Mouse (Mus musculus) MEL (cell line): ENCODE measurements around the gene Slc1a7. TPM values are rescaled to one million over a fixed set of nuclear protein-coding genes. Genes with fewer than 3 reads are reported as not detected.

Source experiments
- DNase-seq: peaks from one replicate; pipeline ENCODE4 v3.0.0; 2011; ENCODE audit warnings: low read depth, low spot score
- H3K27ac ChIP-seq: 2 replicates; pipeline ENCODE4 v1.5.1; 2012; ENCODE audit warnings: low read depth, mild to moderate bottlenecking, control low read depth, low read length, moderate library complexity; ENCODE audit not compliant: control insufficient read depth
- H3K27me3 ChIP-seq, 2 experiments: fragments of 150-350 bp in 1 of 2; sonication (generic) in 1 of 2; 2 replicates each; pipeline ENCODE4 v1.6.1; 2012; ENCODE audit warnings: low read length in 2 of 2, mild to moderate bottlenecking in 2 of 2, improper control_type of control experiment in 1 of 2, moderate library complexity in 1 of 2; ENCODE audit not compliant: insufficient read depth in 2 of 2, control insufficient read depth in 1 of 2
- H3K36me3 ChIP-seq, 2 experiments: 2 replicates each; pipeline ENCODE4 v1.6.1; 2012 to 2014; ENCODE audit warnings: low read length in 2 of 2, improper control_type of control experiment in 1 of 2, inconsistent platforms in 1 of 2, mild to moderate bottlenecking in 1 of 2; ENCODE audit not compliant: insufficient read depth in 2 of 2, control insufficient read depth in 1 of 2
- H3K4me1 ChIP-seq, 2 experiments: fragments of 150-350 bp in 1 of 2; sonication (generic) in 1 of 2; 2 replicates each; pipeline ENCODE4 v1.6.1; 2012; ENCODE audit warnings: low read length in 2 of 2, improper control_type of control experiment in 1 of 2, mild to moderate bottlenecking in 1 of 2; ENCODE audit not compliant: insufficient read depth in 2 of 2, control insufficient read depth in 1 of 2
- H3K4me3 ChIP-seq, 2 experiments: fragments of 150-350 bp in 1 of 2; sonication (generic) in 1 of 2; 2 replicates each; pipeline ENCODE4 v1.5.1; 2012; ENCODE audit warnings: low read depth in 2 of 2, low read length in 2 of 2, mild to moderate bottlenecking in 2 of 2, moderate library complexity in 2 of 2, control low read depth in 1 of 2, improper control_type of control experiment in 1 of 2; ENCODE audit not compliant: control insufficient read depth in 1 of 2, insufficient read depth in 1 of 2
- H3K79me2 ChIP-seq: 2 replicates; pipeline ENCODE4 v1.6.1; 2012; ENCODE audit warnings: mild to moderate bottlenecking, low read length, moderate library complexity; ENCODE audit not compliant: control insufficient read depth, poor library complexity, insufficient read depth
- H3K9ac ChIP-seq: 2 replicates; pipeline ENCODE4 v1.6.1; 2012; ENCODE audit warnings: low read depth, mild to moderate bottlenecking, control low read depth, low read length, moderate library complexity; ENCODE audit not compliant: control insufficient read depth, poor library complexity, severe bottlenecking
- H3K9me3 ChIP-seq: fragments of 150-350 bp; sonication (generic); replicated peaks from 2 replicates; pipeline ENCODE4 v1.6.1; 2012; ENCODE audit warnings: mild to moderate bottlenecking, low read length, improper control_type of control experiment, moderate library complexity; ENCODE audit not compliant: insufficient read depth
- CHD1 ChIP-seq: IDR thresholded peaks from 2 replicates; pipeline ENCODE4 v1.6.1; 2012; ENCODE audit warnings: low read depth, mild to moderate bottlenecking, inconsistent platforms, low read length, improper control_type of control experiment
- CHD2 ChIP-seq: IDR thresholded peaks from 2 replicates; pipeline ENCODE4 v1.6.1; 2011; ENCODE audit warnings: low read length, improper control_type of control experiment
- E2F4 ChIP-seq: IDR thresholded peaks from 2 replicates; pipeline ENCODE4 v1.6.1; 2011; ENCODE audit warnings: low read depth, low read length, improper control_type of control experiment, borderline replicate concordance
- ELF1 ChIP-seq: IDR thresholded peaks from 2 replicates; pipeline ENCODE4 v1.6.1; 2014; ENCODE audit warnings: low read depth, mild to moderate bottlenecking, inconsistent platforms, low read length, improper control_type of control experiment, moderate library complexity
- GATA1 ChIP-seq: IDR thresholded peaks from 2 replicates; pipeline ENCODE4 v1.6.1; 2011; ENCODE audit warnings: low read depth, low read length, improper control_type of control experiment
- HCFC1 ChIP-seq: IDR thresholded peaks from 2 replicates; pipeline ENCODE4 v1.6.1; 2012; ENCODE audit warnings: low read depth, mild to moderate bottlenecking, inconsistent platforms, low read length, improper control_type of control experiment, moderate library complexity
- JUND ChIP-seq: IDR thresholded peaks from 2 replicates; pipeline ENCODE4 v1.6.1; 2011; ENCODE audit warnings: low read depth, mild to moderate bottlenecking, improper control_type of control experiment, low read length
- KAT2A ChIP-seq: conservative IDR thresholded peaks from 2 replicates; pipeline ENCODE4 v1.6.1; 2012; ENCODE audit warnings: low read depth, low read length, improper control_type of control experiment, inconsistent platforms
- MAFK ChIP-seq: IDR thresholded peaks from 2 replicates; pipeline ENCODE4 v1.6.1; 2011; ENCODE audit warnings: low read depth, mild to moderate bottlenecking, low read length, improper control_type of control experiment, borderline replicate concordance
- MAX ChIP-seq: IDR thresholded peaks from 2 replicates; pipeline ENCODE4 v1.6.1; 2011; ENCODE audit warnings: low read length, improper control_type of control experiment
- MAZ ChIP-seq: IDR thresholded peaks from 2 replicates; pipeline ENCODE4 v1.6.1; 2012; ENCODE audit warnings: low read depth, mild to moderate bottlenecking, inconsistent platforms, low read length, improper control_type of control experiment
- MEF2A ChIP-seq: IDR thresholded peaks from 2 replicates; pipeline ENCODE4 v1.6.1; 2014; ENCODE audit warnings: low read depth, mild to moderate bottlenecking, inconsistent platforms, low read length, improper control_type of control experiment; ENCODE audit not compliant: poor library complexity, insufficient replicate concordance, severe bottlenecking; ENCODE audit errors: extremely low read depth
- MXI1 ChIP-seq: IDR thresholded peaks from 2 replicates; pipeline ENCODE4 v1.6.1; 2011; ENCODE audit warnings: mild to moderate bottlenecking, low read depth, low read length, improper control_type of control experiment
- NELFE ChIP-seq: IDR thresholded peaks from 2 replicates; pipeline ENCODE4 v1.6.1; 2011; ENCODE audit warnings: low read depth, low read length, improper control_type of control experiment
- POLR2A ChIP-seq, 2 experiments: IDR thresholded peaks; 2 replicates each; pipeline ENCODE4 v1.6.1; 2011 to 2012; ENCODE audit warnings: low read length in 2 of 2, mild to moderate bottlenecking in 2 of 2, control low read depth in 1 of 2, improper control_type of control experiment in 1 of 2, low read depth in 1 of 2, moderate library complexity in 1 of 2; ENCODE audit not compliant: control insufficient read depth in 1 of 2, insufficient read depth in 1 of 2, poor library complexity in 1 of 2
- POLR2AphosphoS2 ChIP-seq: IDR thresholded peaks from 2 replicates; pipeline ENCODE4 v1.6.1; 2011; ENCODE audit warnings: low read length, improper control_type of control experiment
- POLR2AphosphoS5 ChIP-seq: IDR thresholded peaks from 2 replicates; pipeline ENCODE4 v1.6.1; 2012; ENCODE audit warnings: low read depth, borderline replicate concordance, mild to moderate bottlenecking, inconsistent platforms, low read length, moderate library complexity, mixed read lengths
- RAD21 ChIP-seq: IDR thresholded peaks from 2 replicates; pipeline ENCODE4 v1.6.1; 2011; ENCODE audit warnings: mild to moderate bottlenecking, low read depth, low read length, improper control_type of control experiment
- RCOR1 ChIP-seq: IDR thresholded peaks from 2 replicates; pipeline ENCODE4 v1.6.1; 2012; ENCODE audit warnings: low read depth, mild to moderate bottlenecking, inconsistent platforms, low read length, improper control_type of control experiment
- SIN3A ChIP-seq: IDR thresholded peaks from 2 replicates; pipeline ENCODE4 v1.6.1; 2012; ENCODE audit warnings: low read length, improper control_type of control experiment, inconsistent platforms
- TAL1 ChIP-seq: IDR thresholded peaks from 2 replicates; pipeline ENCODE4 v1.6.1; 2012; ENCODE audit warnings: mild to moderate bottlenecking, inconsistent platforms, low read length, moderate library complexity, mixed read lengths
- TBP ChIP-seq: IDR thresholded peaks from 2 replicates; pipeline ENCODE4 v1.8.0; 2011; ENCODE audit warnings: low read depth, low read length, improper control_type of control experiment
- TCF12 ChIP-seq: IDR thresholded peaks from 2 replicates; pipeline ENCODE4 v1.6.1; 2014; ENCODE audit warnings: low read depth, mild to moderate bottlenecking, inconsistent platforms, low read length, improper control_type of control experiment, moderate library complexity
- USF1 ChIP-seq: IDR thresholded peaks from 2 replicates; pipeline ENCODE4 v1.6.1; 2014; ENCODE audit warnings: low read depth, mild to moderate bottlenecking, inconsistent platforms, low read length, improper control_type of control experiment, moderate library complexity
- ZMIZ1 ChIP-seq: IDR thresholded peaks from 2 replicates; pipeline ENCODE4 v1.6.1; 2012; ENCODE audit warnings: low read depth, mild to moderate bottlenecking, inconsistent platforms, low read length, improper control_type of control experiment, moderate library complexity
- ZNF384 ChIP-seq: IDR thresholded peaks from 2 replicates; pipeline ENCODE4 v1.6.1; 2012; ENCODE audit warnings: low read depth, mild to moderate bottlenecking, inconsistent platforms, low read length, improper control_type of control experiment
- polyA plus RNA-seq, 2 experiments: library from polyadenylated mRNA; stranded (reverse) in 1 of 2; unstranded in 1 of 2; fragments of >175 nt in 1 of 2; fragments of >200 nt in 1 of 2; gene quantifications; 2 replicates each; pipeline versions ENCODE4 v1.2.1 to v1.2.4; 2012; ENCODE audit warnings: low replicate concordance in 2 of 2, low read depth in 1 of 2; ENCODE audit not compliant: insufficient read length in 2 of 2, insufficient read depth in 1 of 2, missing spikeins in 1 of 2
- total RNA-seq: library from RNA; depleted of rRNA; stranded (reverse); fragments of 300-350 nt; gene quantifications from 2 replicates; pipeline ENCODE4 v1.2.3, GENCODE M21; 2012

The Slc1a7 gene
- total and polyA plus RNA-seq, 3 experiments = 0.68 TPM; not detected in 2

DNA sequence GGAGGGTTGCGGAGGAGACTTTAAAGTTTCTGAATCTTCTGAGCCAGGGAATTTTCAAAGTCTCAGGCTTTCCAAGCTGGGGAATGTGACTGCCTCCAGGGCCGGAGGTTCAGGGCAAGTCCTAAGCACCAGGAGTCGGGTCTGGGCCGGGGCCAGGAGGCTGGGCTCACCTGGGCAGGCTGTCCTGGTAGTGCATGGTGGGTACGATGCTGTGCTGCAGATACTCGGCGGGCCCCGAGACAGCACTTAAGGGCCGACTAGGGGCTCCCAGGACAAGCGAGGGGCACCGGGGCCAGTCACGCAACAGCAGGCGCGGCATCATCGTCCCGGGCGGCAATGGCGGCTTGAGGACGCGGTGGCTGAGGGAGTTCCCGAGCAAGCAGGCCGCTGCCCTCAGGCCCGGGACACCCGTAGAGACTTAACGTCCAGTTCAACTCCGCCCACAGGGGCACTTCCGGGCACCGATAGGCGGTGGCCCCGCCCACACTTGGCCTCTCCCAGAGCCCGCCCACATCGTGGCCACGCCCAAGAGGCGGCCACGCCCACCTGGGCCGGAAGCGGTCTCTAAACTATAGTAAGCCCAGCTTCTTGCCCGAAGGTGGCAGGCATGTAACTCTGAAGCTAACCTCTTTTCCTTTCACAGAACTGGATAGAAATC, 44.9 kb upstream of the Slc1a7 start, which contains the start of gene Cpt2 (continued):
- TF ChIP-seq JUND = no peak
- peak; percentile 64 for TF ChIP-seq MAX
- peak; percentile 57 for TF ChIP-seq RAD21
- TF ChIP-seq ZMIZ1 = peak; percentile 85
- no peak for TF ChIP-seq POLR2AphosphoS5
- TF ChIP-seq SIN3A = peak; percentile 83
- no peak for TF ChIP-seq MAZ
- peak; percentile 73 for TF ChIP-seq TBP
- no peak for TF ChIP-seq MAFK
- TF ChIP-seq ELF1 = peak; percentile 95
- TF ChIP-seq MXI1 = no peak
- peak; percentile 46; the same call in 1 of the 2 replicates for TF ChIP-seq USF1
- peak; percentile 61 for TF ChIP-seq HCFC1
- no peak; the same call in 1 of the 2 replicates for TF ChIP-seq GATA1
- peak; percentile 82 for TF ChIP-seq NELFE
- TF ChIP-seq TAL1 = no peak
- TF ChIP-seq CHD1 = peak; percentile 25; the same call in 1 of the 2 replicates
- TF ChIP-seq CHD2 = no peak
- no peak for TF ChIP-seq MEF2A
- no peak for TF ChIP-seq RCOR1
- no peak for TF ChIP-seq KAT2A
- peak; percentile 75; the same call in 1 of the 2 replicates for TF ChIP-seq POLR2AphosphoS2
- TF ChIP-seq ZNF384 = no peak
- peak; percentile 56; the same call in 1 of the 2 replicates for TF ChIP-seq TCF12
- TF ChIP-seq, all 39 proteins: peak for 19

DNA sequence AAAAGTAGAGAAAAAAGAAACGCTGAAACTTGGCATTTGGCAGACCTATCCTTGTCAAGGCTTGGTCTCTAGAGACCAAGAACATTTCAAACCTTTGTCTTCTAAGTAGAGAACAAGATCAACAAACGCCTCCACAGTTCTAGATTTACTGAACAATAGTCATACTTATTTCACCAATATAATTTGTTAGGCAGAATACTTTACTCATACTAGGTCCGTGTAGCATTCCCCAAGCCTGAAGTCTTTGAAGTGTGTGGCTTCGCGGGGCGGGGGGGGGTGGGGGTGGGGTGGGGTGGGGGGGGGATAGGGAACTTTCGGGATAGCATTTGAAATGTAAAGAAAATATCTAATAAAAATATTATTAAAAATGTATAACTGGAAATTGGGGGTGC, 44.3 kb upstream of the Slc1a7 start:
- Histone ChIP-seq H3K4me3 (peak overlapping the region; percentile 80 to 96), H3K36me3 (peaks cover 0 to 32% of the 10 kb centered on the region in 2 experiments; a peak in 2 of 4 replicates), H3K27me3 (no peaks in the 10 kb centered on the region), H3K4me1 (peaks cover 23 to 36% of the 10 kb centered on the region in 2 experiments), H3K79me2 (peaks cover 3% of the 10 kb centered on the region; the same call in 1 of the 2 replicates), H3K9me3 (no peaks in the 10 kb centered on the region), H3K27ac (peak overlapping the region; percentile 77), H3K9ac (peak overlapping the region; percentile 76)
- DNase-seq = no peak
- TF ChIP-seq MEF2A (no peak), POLR2A (IDR thresholded peaks at IDR 0.05; ENCODE audit: control insufficient read depth in 1 of 2, insufficient read depth in 1 of 2, low read depth in 1 of 2, low read length in 2 of 2, poor library complexity in 1 of 2) (no peak), E2F4 (no peak), TCF12 (0 out of 2 replicates have a peak, but pooled peaks have one; percentile 0)
